Mouse (Mus musculus): ENCODE results near the gene Lrp5.
"Not testable (repeated sequence)": the region's sequence is repeated elsewhere in the genome, so short reads cannot be mapped to it uniquely, and the experiment has no call there.

Gene Lrp5

DNA sequence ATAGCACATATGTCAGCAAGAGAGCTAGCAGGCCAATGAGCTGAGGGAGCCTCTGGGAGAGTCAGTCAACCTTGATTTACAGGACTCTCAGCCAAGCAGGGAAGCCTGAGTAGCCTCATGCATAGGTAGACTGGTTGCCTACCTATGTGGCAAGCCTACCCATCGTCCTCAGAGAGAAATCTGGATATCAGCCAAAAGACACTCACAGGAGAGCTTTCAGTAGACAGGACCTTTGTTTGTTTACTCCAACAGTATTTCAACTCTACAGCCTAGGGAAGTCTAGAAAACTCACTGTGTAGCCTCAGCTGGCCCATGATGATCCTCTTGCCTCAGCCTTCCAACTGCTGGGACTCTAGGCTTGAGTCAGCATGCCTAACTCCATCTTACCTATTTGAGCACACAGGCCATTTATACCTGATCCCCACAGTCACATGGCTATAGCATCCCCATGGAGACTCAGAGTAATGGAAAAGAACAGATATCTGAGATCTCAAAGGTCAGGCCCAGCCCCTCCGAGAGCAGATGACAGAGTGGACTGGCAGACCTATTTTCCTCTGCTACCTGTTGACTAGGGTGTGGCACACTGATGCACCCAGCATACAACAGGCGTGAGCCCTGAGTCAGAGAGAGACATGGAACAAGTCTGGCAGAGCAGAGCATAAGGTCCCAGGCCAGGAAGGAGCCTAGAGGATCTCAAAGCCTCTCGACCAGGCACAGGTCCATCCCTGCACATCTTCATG lies 73.7 kb downstream of the Lrp5 start:
- DNase-seq (ENCODE audit: low spot score in 2 of 2), result no peak

DNA sequence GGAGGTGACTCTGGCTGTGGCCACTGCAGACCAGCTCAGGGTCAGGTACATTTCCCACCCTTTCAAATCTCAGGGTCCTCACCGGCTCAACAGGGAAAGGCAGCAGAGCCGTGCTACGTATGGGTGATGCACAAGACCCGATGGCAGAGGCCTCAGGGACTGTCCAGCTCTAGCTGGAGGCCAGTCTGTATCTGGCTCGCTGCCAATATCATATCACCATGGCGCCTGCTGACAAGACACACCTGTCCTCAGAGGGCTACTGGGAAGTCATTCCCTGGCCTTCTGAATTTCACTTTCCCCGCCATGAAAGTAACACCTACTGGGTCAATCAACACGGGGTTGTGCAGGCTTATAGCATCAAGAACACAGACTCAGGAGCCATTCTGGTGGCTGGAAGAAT lies 74.6 kb downstream of the Lrp5 start:
- no peak for DNase-seq (ENCODE audit: low spot score in 2 of 2)

DNA sequence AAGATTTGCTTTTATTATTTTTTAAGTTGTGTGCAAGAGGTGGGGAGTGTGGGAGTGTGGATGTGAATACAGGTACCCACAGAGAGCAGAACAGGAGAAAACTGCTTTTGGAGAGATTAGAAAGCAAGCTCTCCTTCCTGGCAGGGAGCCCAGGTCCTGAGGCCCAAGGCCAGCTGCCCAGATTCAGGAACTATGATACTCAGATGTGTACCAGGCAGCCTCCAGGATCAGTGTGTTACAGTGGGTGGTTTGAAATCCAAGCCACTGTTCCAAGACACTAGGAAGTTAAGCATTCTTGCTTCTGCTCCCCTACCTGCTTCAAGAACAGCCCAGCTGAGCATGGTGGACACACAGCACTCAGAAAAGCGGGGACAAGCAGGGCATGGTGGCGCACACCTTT lies 75.5 kb downstream of the Lrp5 start:
- no peak for DNase-seq (ENCODE audit: low spot score in 2 of 2)

DNA sequence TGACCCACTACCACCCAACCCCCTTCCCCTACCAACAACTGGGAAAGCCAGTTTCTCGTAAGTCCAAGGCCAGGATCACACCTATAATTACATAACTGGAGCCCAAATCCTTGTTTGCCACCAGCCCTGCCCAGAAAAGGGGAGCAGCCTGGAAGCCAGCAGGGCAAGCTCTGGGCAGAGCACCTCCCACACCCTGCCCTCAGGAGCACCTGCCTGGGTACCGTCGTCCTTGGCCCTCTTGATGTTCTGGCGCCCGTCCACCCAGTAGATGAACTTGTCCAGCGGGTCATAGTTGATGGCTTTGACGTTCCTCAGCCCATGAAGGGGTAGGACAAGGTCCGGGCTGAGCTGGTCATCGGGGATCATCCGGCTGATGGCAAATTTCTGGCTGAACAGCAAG lies 76.5 kb downstream of the Lrp5 start:
- DNase-seq (ENCODE audit: low spot score in 2 of 2), result no peak

DNA sequence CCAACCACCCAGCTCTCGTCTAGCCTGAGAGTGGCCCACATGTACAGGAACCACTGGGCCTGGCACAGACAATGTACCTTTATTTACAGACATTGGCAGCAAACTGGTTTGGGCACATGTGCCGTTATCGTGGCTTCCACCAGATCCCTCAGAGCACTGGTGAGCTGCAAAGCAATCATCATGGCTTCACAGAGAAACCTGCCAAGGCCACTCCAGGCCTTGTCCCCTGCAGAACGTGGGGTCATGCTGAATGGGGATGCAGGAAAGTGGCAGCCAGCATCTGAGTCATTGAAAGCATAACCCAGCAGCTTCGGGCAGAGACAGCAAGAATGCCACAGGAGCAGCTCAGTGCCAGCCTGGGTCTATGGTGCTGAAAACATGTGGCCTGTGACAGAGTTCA lies 92.0 kb downstream of the Lrp5 start:
- DNase-seq (ENCODE audit: low spot score in 2 of 2), result no peak

DNA sequence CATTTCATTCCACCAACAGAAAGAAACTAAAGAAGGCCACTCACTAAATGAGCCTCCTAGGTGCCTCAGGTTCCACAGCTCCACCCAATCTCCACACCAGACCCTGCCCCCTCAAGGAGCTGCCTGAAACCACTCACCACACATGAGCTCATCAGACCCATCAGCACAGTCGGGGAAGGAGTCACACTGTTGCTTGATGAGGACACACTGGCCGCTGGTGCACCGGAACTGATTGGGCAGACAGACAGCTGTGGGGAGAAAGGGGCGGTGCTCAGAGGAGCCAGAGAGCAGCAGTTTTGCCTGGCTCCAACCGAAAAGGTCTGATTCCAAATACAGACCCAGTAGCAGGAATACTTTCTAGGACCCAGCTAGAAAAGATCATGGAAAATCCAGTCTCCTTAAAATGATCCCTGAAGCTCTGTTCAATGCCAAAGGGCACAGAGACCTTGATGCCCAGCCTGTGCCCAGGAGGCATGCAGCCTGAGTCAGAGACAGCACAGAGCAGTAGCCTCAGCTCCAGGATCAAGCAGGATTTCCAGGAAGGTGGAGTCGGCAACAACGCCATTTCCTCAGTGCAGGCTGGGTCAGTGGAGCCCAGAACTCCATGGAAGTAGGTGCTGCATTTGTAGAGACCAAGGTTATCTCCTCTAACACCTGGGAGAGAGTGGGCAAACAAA lies 92.8 kb downstream of the Lrp5 start:
- no peak for DNase-seq (ENCODE audit: low spot score in 2 of 2)

DNA sequence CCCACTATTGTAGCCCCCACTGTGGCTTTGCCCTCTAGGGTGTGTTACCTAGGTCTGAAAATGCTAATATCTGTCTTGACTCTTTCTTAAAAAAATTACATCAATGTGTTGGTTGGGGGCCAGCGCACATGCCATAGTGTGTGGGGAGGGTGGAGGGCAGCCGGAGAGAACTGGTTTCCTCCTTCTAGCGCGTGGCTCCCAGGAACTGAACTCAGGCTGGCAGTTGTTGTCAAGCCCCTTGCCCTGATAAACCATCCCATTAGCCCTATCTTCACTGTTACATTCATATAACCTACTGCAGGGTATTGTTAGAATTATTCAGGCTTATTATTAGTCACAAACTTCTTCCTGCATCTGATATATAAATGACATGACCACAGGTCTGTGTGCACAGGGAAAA lies 96.4 kb downstream of the Lrp5 start:
- DNase-seq (ENCODE audit: low spot score in 2 of 2), result no peak

DNA sequence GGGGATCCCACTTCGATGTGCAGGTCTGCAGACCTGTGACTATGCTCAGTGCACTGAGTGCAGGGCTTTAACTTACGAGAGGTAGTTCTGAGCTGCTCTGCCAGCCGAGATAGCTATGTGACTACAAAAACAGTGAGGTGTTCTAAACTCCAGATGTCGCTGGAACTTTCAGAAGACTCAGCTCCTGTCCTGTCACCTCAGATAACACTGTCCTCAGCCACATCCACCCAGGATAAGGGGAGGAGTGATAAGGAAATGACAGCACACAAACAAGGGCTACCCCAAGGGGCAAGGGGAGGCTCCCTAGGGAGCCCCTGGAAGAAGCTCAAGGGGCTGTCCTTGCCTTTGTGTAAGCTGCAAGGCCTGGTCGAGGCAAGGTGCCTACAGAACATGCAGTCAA lies 96.8 kb downstream of the Lrp5 start:
- no peak for DNase-seq (ENCODE audit: low spot score in 2 of 2)

DNA sequence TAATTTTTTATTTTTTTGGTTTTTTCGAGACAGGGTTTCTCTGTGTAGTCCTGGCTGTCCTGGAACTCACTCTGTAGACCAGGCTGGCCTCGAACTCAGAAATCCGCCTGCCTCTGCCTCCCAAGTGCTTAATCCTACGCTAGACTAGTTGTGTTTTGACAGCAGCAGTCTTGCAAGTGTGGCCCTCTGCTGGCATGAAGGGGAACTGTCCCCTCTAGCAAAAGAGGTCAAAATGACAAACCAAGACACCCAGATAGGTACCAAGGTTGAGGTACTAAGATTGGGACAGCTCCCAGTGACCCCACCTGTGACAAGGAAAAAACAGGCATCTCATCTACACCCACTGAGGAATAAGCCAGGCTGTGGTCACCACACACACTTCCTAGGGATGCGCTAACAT lies 98.6 kb downstream of the Lrp5 start:
- not testable (repeated sequence) for DNase-seq (ENCODE audit: low spot score in 2 of 2)

DNA sequence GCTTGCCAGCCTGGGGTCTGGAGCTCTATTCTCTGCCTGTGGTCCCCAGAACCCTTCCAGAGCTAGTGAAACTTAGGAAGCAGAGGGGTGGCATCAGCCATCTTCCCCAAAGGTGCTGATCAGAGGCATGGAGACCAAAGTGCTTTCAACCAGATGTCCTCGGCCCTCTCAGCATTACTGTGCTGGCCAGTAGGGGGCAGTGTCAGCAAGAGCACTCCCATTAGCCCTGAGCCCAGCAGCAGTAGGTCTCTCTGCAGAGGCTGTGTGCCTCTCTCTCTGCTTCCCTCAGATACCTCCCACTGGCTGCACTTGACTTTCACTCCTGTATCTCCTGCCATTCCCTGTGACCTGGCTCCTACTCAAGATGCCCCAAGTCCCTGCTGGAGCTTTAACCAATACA lies 99.8 kb downstream of the Lrp5 start:
- DNase-seq (ENCODE audit: low spot score in 2 of 2), result no peak

DNA sequence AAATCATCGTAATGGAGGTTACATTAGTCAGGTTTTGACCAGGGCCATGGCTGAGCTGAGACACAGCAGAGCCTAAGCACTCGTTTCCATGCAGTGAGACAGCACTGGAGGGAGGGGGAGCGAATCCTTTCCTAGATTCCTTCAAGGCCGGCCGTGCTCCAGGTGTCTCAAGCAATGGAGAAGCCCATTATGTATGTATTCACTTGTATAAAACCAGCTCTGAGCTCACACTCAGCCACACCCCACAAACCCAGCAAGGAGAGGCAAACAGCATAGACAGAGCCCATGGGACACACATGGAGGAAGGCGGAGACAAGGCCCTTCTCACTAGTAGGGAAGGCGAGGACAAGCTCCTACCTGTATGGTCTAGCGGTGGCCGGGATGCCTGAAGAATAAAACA lies 100.3 kb downstream of the Lrp5 start:
- DNase-seq (ENCODE audit: low spot score in 2 of 2), result no peak

DNA sequence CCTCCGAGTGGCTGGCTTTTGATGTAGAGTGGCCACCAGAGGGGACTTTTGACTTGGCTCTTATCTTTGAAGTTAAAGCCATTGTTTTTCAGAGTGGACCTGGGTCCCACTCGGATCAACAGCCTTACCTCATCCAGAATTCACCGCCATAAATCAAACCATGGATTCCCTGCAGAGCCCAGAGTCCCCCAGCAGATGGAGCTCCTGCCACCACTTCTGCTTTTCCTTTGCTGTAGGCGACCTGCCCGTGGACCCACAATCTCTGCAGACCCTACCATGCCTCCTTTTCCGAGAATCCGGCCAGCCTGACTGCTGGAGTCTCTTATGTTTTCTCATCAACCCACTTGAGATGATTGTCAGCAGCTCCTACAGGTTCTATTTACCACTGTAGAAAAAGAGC lies 105.0 kb downstream of the Lrp5 start:
- peak; percentile 30 to 66 for DNase-seq (ENCODE audit: low spot score in 2 of 2)

DNA sequence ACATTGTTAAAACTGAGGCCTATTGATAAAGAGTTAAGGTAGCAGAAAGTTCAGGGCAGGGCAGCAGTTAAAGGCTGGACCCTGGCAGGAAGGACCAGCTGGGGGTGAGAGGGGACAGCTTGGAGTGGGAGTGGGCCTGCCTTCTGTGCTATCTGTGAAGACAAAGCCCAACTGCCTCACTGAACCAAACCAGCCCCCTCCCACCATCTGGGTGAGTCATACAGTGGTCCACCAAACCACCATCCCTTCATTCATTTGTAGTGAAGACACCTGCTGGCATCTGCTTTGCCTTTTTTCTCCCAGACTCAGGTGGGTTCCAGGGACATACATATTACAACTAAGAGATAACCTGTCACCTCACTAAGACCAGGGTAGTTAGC lies 108.5 kb downstream of the Lrp5 start:
- no peak for DNase-seq (ENCODE audit: low spot score in 2 of 2)

DNA sequence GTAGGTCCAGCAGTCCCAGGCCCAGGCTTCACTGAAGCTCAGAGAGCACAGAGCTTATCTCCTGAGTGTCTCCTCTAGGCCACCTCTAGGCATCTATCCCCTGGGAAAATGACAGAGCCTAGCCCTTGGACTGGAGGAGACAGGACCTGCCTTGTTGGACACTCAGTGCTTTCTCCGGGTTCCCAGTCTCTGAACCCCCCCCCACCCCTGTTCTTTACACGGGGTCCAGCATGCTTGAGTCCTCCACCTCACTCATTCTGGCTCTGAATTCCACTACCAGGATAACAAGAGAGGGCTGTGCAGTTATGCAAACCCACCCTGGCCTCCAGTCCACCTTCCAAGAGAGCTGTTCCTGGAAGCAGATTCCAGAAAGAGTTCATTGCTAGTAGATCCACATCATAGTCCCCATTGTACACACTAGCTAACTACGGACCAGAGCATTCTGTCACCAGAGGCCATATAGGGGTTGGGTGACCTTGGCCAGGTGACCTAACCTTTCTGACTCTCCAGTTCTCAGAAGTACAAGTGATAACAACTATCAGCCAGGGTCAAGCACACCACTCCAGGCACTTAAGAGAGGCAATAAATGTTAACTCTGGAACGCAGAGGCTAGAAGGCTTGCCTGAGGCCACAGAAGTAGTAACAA lies 109.0 kb downstream of the Lrp5 start:
- no peak for DNase-seq (ENCODE audit: low spot score in 2 of 2)

DNA sequence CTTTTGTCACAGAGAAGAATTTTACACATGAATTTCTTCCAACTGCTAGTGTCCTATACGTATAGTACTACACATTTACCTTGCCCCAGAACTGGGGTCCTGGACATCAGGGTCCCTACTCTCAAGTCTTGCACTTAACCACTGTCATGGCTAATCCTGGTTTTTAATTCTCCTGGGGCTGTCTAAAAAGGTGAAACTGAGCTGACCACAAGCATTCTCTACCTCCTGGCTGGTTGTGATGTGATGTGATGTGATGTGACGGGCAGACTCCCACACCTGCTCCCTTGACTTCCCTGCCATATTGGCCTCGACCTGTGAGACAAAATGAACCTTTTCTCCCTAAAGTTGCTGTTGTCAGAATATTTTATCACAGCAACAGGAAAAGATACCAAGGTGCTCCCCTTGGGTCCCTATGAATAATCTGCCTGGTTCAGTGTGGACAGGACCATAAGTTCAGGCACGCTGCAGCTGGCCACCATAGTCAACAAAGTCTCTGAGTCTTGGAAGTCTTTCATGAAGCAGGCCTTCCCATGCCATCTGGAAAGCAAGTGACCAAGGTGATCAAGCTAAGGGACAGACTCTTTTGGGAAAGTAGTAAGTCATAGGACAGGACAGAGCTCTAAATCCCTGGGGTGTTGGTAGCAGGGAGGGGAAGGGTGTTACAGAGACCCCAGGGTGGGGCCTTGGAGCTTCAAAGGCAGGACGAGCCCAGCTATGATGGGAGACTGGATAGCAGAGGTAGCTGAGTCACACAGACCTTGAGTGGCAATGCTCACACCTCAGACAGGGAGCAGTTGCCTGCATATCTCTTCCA lies 109.7 kb downstream of the Lrp5 start:
- no peak for DNase-seq (ENCODE audit: low spot score in 2 of 2)

DNA sequence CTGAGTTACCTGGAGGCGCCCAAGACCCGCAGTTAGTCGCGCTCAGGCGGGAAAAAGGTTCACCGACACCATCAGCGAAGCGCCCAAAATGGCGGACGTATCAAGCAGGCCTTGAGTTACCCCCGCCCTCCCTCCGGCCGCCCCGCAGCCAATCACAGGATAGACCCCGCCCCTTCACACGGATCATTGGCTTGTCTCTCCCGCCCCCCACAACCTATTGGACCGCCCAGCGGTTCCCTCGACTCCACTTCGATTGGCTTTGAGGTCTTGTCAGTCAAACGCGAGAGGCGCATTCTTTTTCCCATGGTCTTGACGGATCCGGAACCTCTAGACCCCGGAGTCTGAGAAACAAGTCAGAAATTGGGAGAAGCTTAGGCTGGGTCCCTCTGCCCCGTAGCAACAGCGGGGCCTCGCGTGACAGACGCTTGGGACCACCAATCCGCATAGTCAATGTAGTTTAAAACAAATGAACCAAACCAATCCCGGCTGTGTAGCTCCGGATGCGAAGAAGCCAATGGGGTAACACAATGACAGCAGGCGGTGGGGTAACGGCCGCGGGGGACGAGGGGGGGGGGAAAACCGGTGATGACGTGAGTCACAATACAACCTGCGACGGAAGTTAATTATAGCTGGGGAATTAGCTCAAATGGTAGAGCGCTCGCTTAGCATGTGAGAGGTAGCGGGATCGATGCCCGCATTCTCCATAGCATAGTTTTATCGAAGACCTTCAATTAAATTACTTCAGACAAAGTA lies 110.6 kb downstream of the Lrp5 start, which contains the start of gene Ppp6r3:
Gene Ppp6r3, minus strand, starts transcription at position 118 of the 753 bp plus-strand sequence.
- DNase-seq (ENCODE audit: low spot score in 2 of 2), result peak; percentile 96 to 99

DNA sequence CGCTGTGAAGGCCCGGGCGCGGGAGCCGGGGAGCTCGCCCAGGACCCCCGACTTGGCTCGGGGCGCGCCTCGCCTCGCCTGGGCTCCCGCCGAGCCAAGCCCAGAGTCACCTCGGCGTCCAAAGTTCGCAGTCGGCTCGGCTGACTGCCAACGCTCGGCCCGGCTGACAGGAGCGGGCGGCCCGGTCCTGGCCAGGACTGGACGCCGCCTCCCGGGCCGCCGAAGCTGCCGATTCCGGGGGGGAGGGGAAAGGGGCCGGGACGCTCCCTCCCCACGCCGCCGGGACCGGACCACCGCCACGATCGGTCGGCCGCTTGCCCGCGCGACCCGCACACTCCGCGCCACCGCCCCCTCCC lies 111.1 kb downstream of the Lrp5 start:
- no peak for DNase-seq (ENCODE audit: low spot score in 2 of 2)

DNA sequence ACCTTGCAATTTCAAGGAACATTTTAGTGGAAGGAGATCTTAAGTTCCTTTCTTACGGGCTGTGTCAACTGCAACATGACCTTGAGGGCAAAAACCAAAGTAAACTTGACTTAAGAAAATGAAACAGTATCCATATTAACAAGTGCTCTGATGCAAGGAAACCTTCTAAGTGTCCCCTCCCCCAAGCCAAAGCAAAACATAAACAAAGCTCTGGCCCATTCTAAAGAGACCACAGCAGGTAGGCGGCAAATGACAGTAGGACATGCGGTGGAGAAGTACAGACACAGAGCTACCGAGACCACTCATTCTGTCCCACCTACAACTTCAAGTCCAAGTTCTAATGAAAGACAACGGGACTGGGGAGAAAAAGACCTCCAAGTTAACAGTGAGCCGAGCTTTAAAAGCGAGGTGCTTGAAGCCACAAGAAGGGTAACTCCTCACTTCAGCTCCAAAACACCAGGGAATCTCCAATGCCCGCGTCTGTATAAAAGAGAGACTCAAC lies 111.7 kb downstream of the Lrp5 start:
- no peak for DNase-seq (ENCODE audit: low spot score in 2 of 2)

DNA sequence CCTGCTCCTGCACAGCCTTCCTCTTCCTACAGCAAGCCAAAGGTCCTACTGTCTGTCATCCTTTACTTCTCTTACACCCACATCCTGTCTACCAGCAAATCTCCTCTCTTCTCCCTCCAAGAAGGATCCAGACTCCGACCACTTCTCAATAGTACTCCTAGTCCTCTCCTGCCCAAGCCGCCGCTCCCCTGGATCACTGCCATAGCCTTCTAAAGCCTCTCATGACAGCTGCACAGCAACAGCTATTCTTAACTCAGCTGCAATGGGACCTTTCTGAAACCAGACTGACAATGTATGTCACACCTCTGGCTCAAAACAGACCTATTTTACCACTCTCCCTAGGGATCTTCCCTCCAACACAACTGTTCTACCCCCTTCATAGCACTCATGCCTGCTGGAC lies 122.1 kb downstream of the Lrp5 start:
- DNase-seq (ENCODE audit: low spot score in 2 of 2), result no peak

DNA sequence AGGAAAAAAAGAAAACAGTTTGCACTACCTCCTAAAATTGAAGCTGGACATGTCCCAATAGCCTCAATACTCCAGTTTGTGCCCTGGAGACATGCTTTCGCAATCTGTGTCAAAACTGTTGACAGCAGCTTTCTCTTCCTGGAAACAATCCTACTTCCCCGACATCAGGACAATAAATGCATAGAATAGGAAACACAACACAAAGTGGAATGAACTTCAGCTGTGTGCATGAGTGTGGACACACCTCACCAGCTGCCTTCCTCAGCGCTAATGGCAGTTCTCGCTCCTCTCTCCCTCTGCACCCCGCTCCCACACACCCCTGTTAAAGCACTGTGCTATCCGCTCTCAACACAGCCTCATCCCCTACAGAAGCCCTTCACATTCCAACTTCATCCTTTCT lies 123.6 kb downstream of the Lrp5 start:
- DNase-seq (ENCODE audit: low spot score in 2 of 2), result no peak

DNA sequence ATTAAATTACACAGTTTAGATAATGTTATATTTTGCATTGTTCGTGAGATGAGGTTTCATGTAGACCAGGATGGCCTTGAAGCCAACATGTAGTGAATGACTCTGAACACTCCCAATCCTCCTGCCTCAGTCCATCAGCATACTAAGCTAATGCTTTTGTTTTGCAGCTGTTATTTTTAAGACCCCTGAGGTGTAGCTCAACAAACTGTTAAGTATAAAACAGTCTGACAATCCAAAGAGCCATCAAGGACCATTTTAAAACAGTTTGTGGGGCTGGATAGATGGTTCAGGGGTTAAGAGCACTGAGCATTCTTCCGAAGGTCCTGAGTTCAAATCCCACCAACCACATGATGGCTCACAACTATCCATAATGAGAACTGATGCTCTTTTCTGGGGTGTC lies 124.1 kb downstream of the Lrp5 start:
- no peak for DNase-seq (ENCODE audit: low spot score in 2 of 2)

Measured in frontal cortex, postnatal 14 days (tissue).